Mouse (Mus musculus) heart, postnatal 0 days (tissue): ENCODE results near the gene Ropn1.

ENCODE experiments used
- CTCF ChIP-seq: IDR thresholded peaks from 2 replicates; pipeline ENCODE4 v1.5.1; 2016; ENCODE audit warnings: antibody characterized with exemption, control low read depth, low read depth
- EP300 ChIP-seq: IDR thresholded peaks from 2 replicates; pipeline ENCODE4 v1.6.1; 2016; ENCODE audit warnings: antibody characterized with exemption, low read depth

DNA sequence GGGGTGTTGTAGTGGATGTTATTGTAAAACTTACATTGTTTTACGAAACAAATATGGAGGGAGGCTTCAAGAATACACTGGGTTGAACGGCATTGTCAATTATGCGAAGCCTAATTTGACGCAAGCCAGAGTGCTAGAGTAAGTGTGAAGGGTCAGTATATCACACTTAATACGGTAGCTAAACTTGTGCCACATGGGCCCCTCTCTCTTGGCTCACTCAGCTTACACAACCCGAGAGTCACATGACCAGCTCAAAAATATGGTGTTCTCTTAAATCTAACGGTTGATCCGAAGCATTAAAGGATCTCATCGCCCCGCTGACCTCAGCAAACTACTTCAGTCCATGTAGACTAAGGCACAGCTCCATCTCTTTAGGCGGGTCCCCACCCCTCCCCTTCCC is 8.7 kb downstream of the Ropn1 start:
- TF ChIP-seq EP300 (no peak), CTCF (no peak)
